Mouse (Mus musculus): ENCODE results near the gene Uba1.
"Not testable (repeated sequence)": the region's sequence is repeated elsewhere in the genome, so short reads cannot be mapped to it uniquely, and the experiment has no call there.

The Uba1 gene

DNA sequence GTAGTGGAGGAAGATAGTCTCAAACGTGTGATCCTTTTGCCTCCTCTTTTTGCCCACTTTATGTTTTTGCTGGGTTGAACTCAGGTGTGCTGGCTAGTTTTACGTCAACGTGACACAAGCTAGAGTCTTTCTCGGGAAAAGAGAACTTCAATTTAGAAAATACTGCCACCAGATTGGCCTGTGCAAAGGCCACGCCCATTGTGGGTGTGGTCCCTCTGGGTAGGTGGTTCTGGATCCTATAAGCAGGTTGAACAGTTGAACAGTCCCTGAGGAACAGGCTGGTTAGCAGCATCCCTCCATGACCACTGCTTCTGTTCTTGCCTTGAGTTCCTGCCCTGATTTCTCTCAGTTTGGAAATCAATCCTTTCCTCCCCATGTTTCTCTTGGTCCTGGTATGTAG is 70.6 kb downstream of the Uba1 start:
- DNase-seq (ENCODE audit: low spot score), result no peak

DNA sequence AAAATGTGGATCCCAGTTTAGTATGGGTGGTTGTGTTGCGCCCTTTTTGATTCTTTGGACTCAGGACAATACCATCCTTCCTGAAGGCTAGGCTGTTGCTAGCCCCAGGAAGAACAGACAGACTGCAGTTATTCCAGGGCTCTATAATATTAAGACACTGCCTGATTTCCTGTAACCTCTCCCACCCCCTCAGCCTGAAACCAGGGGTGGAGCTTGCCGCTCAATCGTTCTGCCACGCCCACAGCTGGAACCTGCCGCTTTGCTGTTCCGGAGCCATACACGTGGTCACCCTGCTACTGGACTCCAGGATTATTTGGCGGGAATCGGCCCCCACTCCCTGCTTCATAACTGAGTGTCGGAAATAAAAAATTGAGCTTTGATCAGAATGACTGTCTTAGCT is 71.9 kb downstream of the Uba1 start:
- not testable (repeated sequence) for DNase-seq (ENCODE audit: low spot score)
